Mouse (Mus musculus): ENCODE measurements around the gene B4galnt4. TPM values are rescaled to one million over a fixed set of nuclear protein-coding genes. Genes with fewer than 3 reads are reported as not detected.
"Not testable (repeated sequence)": the region's sequence is repeated elsewhere in the genome, so short reads cannot be mapped to it uniquely, and the experiment has no call there.

Gene B4galnt4
- polyA plus RNA-seq (2016; fragmentation: Nextera tagmentation; extraction: Ambion mirVana): 26.4 and 35.1 TPM in 2 replicates

- H3K36me3 ChIP-seq: peaks cover 55% of the 10 kb centered on the region
- DNase-seq (ENCODE audit: low spot score): peak; percentile 89
- peak within 1 kb of the TSS; percentile 84 for H3K4me3 ChIP-seq
- peak within 1 kb of the TSS; percentile 98 for H3K27ac ChIP-seq
- peaks cover 8% of the 10 kb centered on the region; the same call in 1 of the 2 replicates for H3K27me3 ChIP-seq (ENCODE audit: insufficient read depth, poor library complexity, severe bottlenecking)
- H3K9me3 ChIP-seq: no peaks in the 10 kb centered on the region
- peaks cover 35% of the 10 kb centered on the region for H3K4me1 ChIP-seq (replicated peaks)
- WGBS: under 1% methylated on average over 72 of the region's 72 CpGs
These were observed at the start of gene B4galnt4 for GRCm38 (mm10) chr7:141060426-141061242. B4galnt4 (plus strand) TSS chr7:141061104.

- Histone ChIP-seq H3K27me3 (ENCODE audit: insufficient read depth, poor library complexity, severe bottlenecking) (no peaks in the 10 kb centered on the region), H3K27ac (peak overlapping the region; percentile 66), H3K4me1 (replicated peaks) (peaks cover 33% of the 10 kb centered on the region), H3K36me3 (no peaks in the 10 kb centered on the region), H3K4me3 (no peak overlapping the region), H3K9me3 (no peaks in the 10 kb centered on the region)
- DNase-seq (ENCODE audit: low spot score): no peak
- WGBS: 89% methylated on average over 7 of the region's 7 CpGs
These were observed 49.6 kb upstream of the B4galnt4 start for GRCm38 (mm10) chr7:141011238-141011770.

- H3K4me3 ChIP-seq: no peak overlapping the region
- H3K36me3 ChIP-seq: no peaks in the 10 kb centered on the region
- DNase-seq (ENCODE audit: low spot score): no peak
- WGBS: 87% methylated on average over 10 of the region's 10 CpGs
- no peaks in the 10 kb centered on the region for H3K27me3 ChIP-seq (ENCODE audit: insufficient read depth, poor library complexity, severe bottlenecking)
- H3K4me1 ChIP-seq (replicated peaks): no peaks in the 10 kb centered on the region
- H3K27ac ChIP-seq: no peak overlapping the region
- no peaks in the 10 kb centered on the region for H3K9me3 ChIP-seq
These were observed 43.9 kb upstream of the B4galnt4 start for GRCm38 (mm10) chr7:141016707-141017697.

GRCm38 (mm10) chr7:141017824-141018223 lies 43.1 kb upstream of the B4galnt4 start, which contains the start of gene Ifitm6:
Ifitm6 (minus strand) TSS chr7:141017924.
- H3K36me3 ChIP-seq; H3K4me3 ChIP-seq; H3K27ac ChIP-seq; DNase-seq (ENCODE audit: low spot score); H3K27me3 ChIP-seq (ENCODE audit: insufficient read depth, poor library complexity, severe bottlenecking); H3K9me3 ChIP-seq; H3K4me1 ChIP-seq (replicated peaks): not testable (repeated sequence)
- 97% methylated on average over 1 of the region's 1 CpGs for WGBS

GRCm38 (mm10) chr7:141019028-141019427 lies 41.9 kb upstream of the B4galnt4 start:
- Histone ChIP-seq H3K36me3 (no peaks in the 10 kb centered on the region), H3K27me3 (ENCODE audit: insufficient read depth, poor library complexity, severe bottlenecking) (no peaks in the 10 kb centered on the region), H3K4me3 (no peak overlapping the region), H3K4me1 (replicated peaks) (no peaks in the 10 kb centered on the region), H3K9me3 (no peaks in the 10 kb centered on the region), H3K27ac (no peak overlapping the region)
- DNase-seq (ENCODE audit: low spot score): no peak
- 92% methylated on average over 5 of the region's 5 CpGs for WGBS

- no peak for DNase-seq (ENCODE audit: low spot score)
- H3K36me3 ChIP-seq: no peaks in the 10 kb centered on the region
- 84% methylated on average over 14 of the region's 14 CpGs for WGBS
- no peaks in the 10 kb centered on the region for H3K9me3 ChIP-seq
- no peak overlapping the region for H3K4me3 ChIP-seq
- H3K4me1 ChIP-seq (replicated peaks): peaks cover 22% of the 10 kb centered on the region
- no peaks in the 10 kb centered on the region for H3K27me3 ChIP-seq (ENCODE audit: insufficient read depth, poor library complexity, severe bottlenecking)
- no peak overlapping the region for H3K27ac ChIP-seq
These were observed 39.1 kb upstream of the B4galnt4 start for GRCm38 (mm10) chr7:141021489-141022449.

GRCm38 (mm10) chr7:141024865-141025838 lies 35.8 kb upstream of the B4galnt4 start:
- WGBS: 25% methylated on average over 6 of the region's 6 CpGs
- peak; percentile 70 for DNase-seq (ENCODE audit: low spot score)
- Histone ChIP-seq H3K9me3 (no peaks in the 10 kb centered on the region), H3K27me3 (ENCODE audit: insufficient read depth, poor library complexity, severe bottlenecking) (no peaks in the 10 kb centered on the region), H3K4me3 (peak overlapping the region; percentile 28; the same call in 1 of the 2 replicates), H3K4me1 (replicated peaks) (peaks cover 24% of the 10 kb centered on the region), H3K36me3 (no peaks in the 10 kb centered on the region), H3K27ac (peak overlapping the region; percentile 91)

GRCm38 (mm10) chr7:141026097-141026739 lies 34.7 kb upstream of the B4galnt4 start:
- H3K4me1 ChIP-seq (replicated peaks): peaks cover 24% of the 10 kb centered on the region
- no peaks in the 10 kb centered on the region for H3K27me3 ChIP-seq (ENCODE audit: insufficient read depth, poor library complexity, severe bottlenecking)
- no peak for DNase-seq (ENCODE audit: low spot score)
- WGBS: 23% methylated on average over 6 of the region's 6 CpGs
- peak overlapping the region; percentile 91 for H3K27ac ChIP-seq
- no peaks in the 10 kb centered on the region for H3K36me3 ChIP-seq
- no peaks in the 10 kb centered on the region for H3K9me3 ChIP-seq
- H3K4me3 ChIP-seq: no peak overlapping the region

GRCm38 (mm10) chr7:141026740-141027098 lies 34.2 kb upstream of the B4galnt4 start:
- Histone ChIP-seq H3K27me3 (ENCODE audit: insufficient read depth, poor library complexity, severe bottlenecking) (no peaks in the 10 kb centered on the region), H3K4me3 (no peak overlapping the region), H3K9me3 (no peaks in the 10 kb centered on the region), H3K27ac (peak overlapping the region; percentile 91), H3K4me1 (replicated peaks) (peaks cover 24% of the 10 kb centered on the region), H3K36me3 (no peaks in the 10 kb centered on the region)
- peak; percentile 21 for DNase-seq (ENCODE audit: low spot score)
- 48% methylated on average over 5 of the region's 5 CpGs for WGBS

- Histone ChIP-seq H3K4me1 (replicated peaks) (peaks cover 24% of the 10 kb centered on the region), H3K36me3 (no peaks in the 10 kb centered on the region), H3K4me3 (no peak within 1 kb of the TSS), H3K27me3 (ENCODE audit: insufficient read depth, poor library complexity, severe bottlenecking) (no peaks in the 10 kb centered on the region), H3K9me3 (no peaks in the 10 kb centered on the region), H3K27ac (no peak within 1 kb of the TSS)
- 96% methylated on average over 2 of the region's 2 CpGs for WGBS
- no peak for DNase-seq (ENCODE audit: low spot score)
These were observed 32.1 kb upstream of the B4galnt4 start, which contains the start of gene Gm17387 for GRCm38 (mm10) chr7:141028831-141029230. Gm17387 (plus strand) TSS chr7:141029131.

Measured in hindbrain, embryonic 10.5 days (tissue).